Mouse (Mus musculus): ENCODE results near the gene Xlr4a.

- TF ChIP-seq CTCF (conservative IDR thresholded peaks at IDR 0.05; ENCODE audit: low read length) (no peak), POU5F1 (IDR thresholded peaks at IDR 0.05; ENCODE audit: borderline replicate concordance, low read length) (no peak), NANOG (IDR thresholded peaks at IDR 0.05; ENCODE audit: borderline replicate concordance, low read length) (no peak)
Measured at GRCm38 (mm10) chrX:73063512-73064414, 18.5 kb downstream of the Xlr4a start.
